Mouse (Mus musculus) kidney, postnatal 36 days (tissue): Measurements from ENCODE around the gene Pnmt.

ENCODE experiments used
- DNase-seq, 2 experiments: peaks; one replicate each; pipeline ENCODE4 v3.0.0; 2021 to 2022; ENCODE audit warnings: mixed read lengths in 2 of 2

Pnmt gene

GRCm38 (mm10) chr11:98384721-98385637 is 1.3 kb upstream of the Pnmt start:
- DNase-seq, result no peak

- DNase-seq, result no peak
These were observed 346 bp downstream of the Pnmt start for GRCm38 (mm10) chr11:98386596-98386995.

- DNase-seq, result no peak
These were observed 867 bp downstream of the Pnmt start for GRCm38 (mm10) chr11:98387056-98387577.

GRCm38 (mm10) chr11:98388282-98388681 is 2.0 kb downstream of the Pnmt start:
- DNase-seq, result no peak

GRCm38 (mm10) chr11:98389221-98389780 is 3.1 kb downstream of the Pnmt start:
- peak; percentile 63 to 82 for DNase-seq

GRCm38 (mm10) chr11:98390141-98390540 is 3.9 kb downstream of the Pnmt start:
- DNase-seq, result no peak

GRCm38 (mm10) chr11:98392034-98392433 is 5.8 kb downstream of the Pnmt start:
- no peak for DNase-seq

GRCm38 (mm10) chr11:98392645-98393044 is 6.4 kb downstream of the Pnmt start:
- no peak for DNase-seq

GRCm38 (mm10) chr11:98393317-98393716 is 7.1 kb downstream of the Pnmt start:
- peak in 1 of 2 experiments; percentile 43 for DNase-seq

- peak in 1 of 2 experiments; percentile 52 for DNase-seq
These were observed 8.1 kb downstream of the Pnmt start for GRCm38 (mm10) chr11:98394301-98394700.

GRCm38 (mm10) chr11:98395041-98395440 is 8.8 kb downstream of the Pnmt start:
- DNase-seq, result peak; percentile 79 to 83

- no peak for DNase-seq
These were observed 11.7 kb downstream of the Pnmt start for GRCm38 (mm10) chr11:98397946-98398345.

GRCm38 (mm10) chr11:98400161-98400726 is 14.0 kb downstream of the Pnmt start, which contains the start of gene Pgap3:
Gene Pgap3 (minus strand): TSS chr11:98400490.
- peak; percentile 90 to 92 for DNase-seq

GRCm38 (mm10) chr11:98400816-98401215 is 14.6 kb downstream of the Pnmt start:
- peak; percentile 71 to 84 for DNase-seq

- DNase-seq, result peak in 1 of 2 experiments; percentile 48
These were observed 20.4 kb downstream of the Pnmt start for GRCm38 (mm10) chr11:98406621-98407020.

GRCm38 (mm10) chr11:98408872-98409271 is 22.6 kb downstream of the Pnmt start:
- DNase-seq, result peak; percentile 92 to 93

- DNase-seq, result peak; percentile 79
These were observed 23.1 kb downstream of the Pnmt start for GRCm38 (mm10) chr11:98409341-98409822.

GRCm38 (mm10) chr11:98412273-98412796 is 26.1 kb downstream of the Pnmt start, which contains the start of gene Erbb2:
Gene Erbb2 (plus strand): TSS chr11:98412470.
- DNase-seq, result peak; percentile 90 to 92

- DNase-seq, result peak in 1 of 2 experiments; percentile 61
These were observed 26.6 kb downstream of the Pnmt start for GRCm38 (mm10) chr11:98412797-98413301.

GRCm38 (mm10) chr11:98413731-98414130 is 27.5 kb downstream of the Pnmt start:
- peak in 1 of 2 experiments; percentile 40 for DNase-seq

- DNase-seq, result peak; percentile 48 to 63
These were observed 27.9 kb downstream of the Pnmt start for GRCm38 (mm10) chr11:98414162-98414561.

- DNase-seq, result no peak
These were observed 30.8 kb downstream of the Pnmt start for GRCm38 (mm10) chr11:98417074-98417473.
